Mouse (Mus musculus) ES-E14 (cell line): ENCODE data around the gene Ftsj3.

Experiments
- CHD2 ChIP-seq: IDR thresholded peaks from 2 replicates; pipeline ENCODE4 v1.6.1; 2014; ENCODE audit warnings: mild to moderate bottlenecking, low read depth, low read length, inconsistent platforms
- HCFC1 ChIP-seq: IDR thresholded peaks from 2 replicates; pipeline ENCODE4 v1.6.1; 2012; ENCODE audit warnings: low read length, inconsistent platforms, borderline replicate concordance; ENCODE audit not compliant: insufficient read depth
- ZNF384 ChIP-seq: IDR thresholded peaks from 2 replicates; pipeline ENCODE4 v1.6.1; 2012; ENCODE audit warnings: low read depth, low read length, inconsistent platforms

GRCm38 (mm10) chr11:106264988-106265387, 9.1 kb upstream of the Ftsj3 start:
- no peak for TF ChIP-seq HCFC1
- TF ChIP-seq ZNF384 = no peak
- TF ChIP-seq CHD2 = no peak
